8 mouse cellular contexts compared by ENCODE assay signal in the genomic region with DNA sequence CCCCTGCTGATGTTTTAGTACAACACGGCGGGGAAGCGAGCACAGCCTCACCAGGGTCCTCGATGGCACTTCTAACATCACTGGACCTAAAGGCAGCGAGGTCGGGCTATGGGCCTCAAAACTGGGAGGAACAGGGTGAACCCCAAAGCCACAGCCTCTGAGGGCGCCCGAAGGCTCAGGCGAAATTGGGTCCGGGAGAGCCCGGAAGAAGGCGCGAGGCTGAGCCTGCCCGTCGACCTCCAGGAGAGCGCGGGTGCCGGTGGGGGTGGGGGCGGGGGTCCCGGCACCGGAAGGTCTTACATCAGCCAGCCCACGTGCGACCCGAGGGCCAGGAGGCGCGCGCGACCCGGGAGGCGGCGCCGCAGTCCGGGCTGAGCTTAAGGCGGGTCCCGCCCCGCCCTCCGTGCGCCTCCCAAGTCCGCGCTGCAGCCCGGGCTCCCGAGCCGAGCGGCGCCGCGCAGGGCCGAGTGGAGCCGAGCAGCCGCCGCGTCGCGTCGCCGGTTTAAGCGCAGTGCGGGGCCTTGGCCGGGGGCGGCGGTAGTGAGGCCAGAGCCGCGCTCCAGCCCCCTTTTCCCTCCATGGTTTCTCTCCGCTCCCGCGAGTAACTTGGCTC. TPM values are rescaled to one million over a fixed set of nuclear protein-coding genes. Genes with fewer than 3 reads are reported as not detected.
A peak's percentile ranks its signal among the peaks of the same experiment; 100 is the strongest.
DNase-seq lines count a peak whose midpoint lies in the region; ATAC-seq and TF ChIP-seq lines count a peak whose summit lies in the region.

Anp32b (plus strand) TSS at position 384 of the 613 bp plus-strand sequence.

- H3K4me3 ChIP-seq in CH12.LX (replicated peaks in 1 of 3; ENCODE audit: low read depth in 2 of 3, low read length in 2 of 3, poor library complexity in 1 of 3), result peak within 1 kb of the TSS; percentile 61 to 96 (median 80)
- peak within 1 kb of the TSS; percentile 90 for H3K4me3 ChIP-seq in forebrain, embryonic 12.5 days (replicated peaks)
- H3K4me3 ChIP-seq in liver, postnatal 0 days (ENCODE audit: low read depth, low read length), result peak within 1 kb of the TSS; percentile 70
- H3K4me3 ChIP-seq in neural tube, embryonic 14.5 days (ENCODE audit: low read depth, low read length), result peak within 1 kb of the TSS; percentile 86

- intact Hi-C loops in heart, postnatal 10 days (cut with DNase I), result no loop called here

- peak; percentile 63 for TF ChIP-seq POLR2A in CH12.LX (IDR thresholded peaks at IDR 0.05; ENCODE audit: low read depth, low read length)

- no peaks in the 10 kb centered on the region for H3K27me3 ChIP-seq in CH12.LX (replicated peaks)
- 0 out of 2 replicates have a peak, but pooled peaks cover 4% of the 10 kb centered on the region for H3K27me3 ChIP-seq in forebrain, embryonic 12.5 days
- no peaks in the 10 kb centered on the region for H3K27me3 ChIP-seq in liver, postnatal 0 days (ENCODE audit: insufficient read depth, low read length)
- H3K27me3 ChIP-seq in neural tube, embryonic 14.5 days (ENCODE audit: control insufficient read depth, insufficient read depth, low read length), result no peaks in the 10 kb centered on the region

- no peak; the same call in 1 of the 2 replicates for TF ChIP-seq RAD21 in CH12.LX (IDR thresholded peaks at IDR 0.05; ENCODE audit: low read depth, low read length)

- peaks cover 9 to 36% of the 10 kb centered on the region in 2 experiments for H3K4me1 ChIP-seq in CH12.LX (ENCODE audit: control insufficient read depth in 1 of 2, insufficient read depth in 2 of 2)
- H3K4me1 ChIP-seq in forebrain, embryonic 12.5 days, result peaks cover 34% of the 10 kb centered on the region
- peaks cover 54% of the 10 kb centered on the region for H3K4me1 ChIP-seq in liver, postnatal 0 days (ENCODE audit: insufficient read depth)
- H3K4me1 ChIP-seq in neural tube, embryonic 14.5 days (ENCODE audit: control insufficient read depth, insufficient read depth, low read length), result peaks cover 12% of the 10 kb centered on the region

- H3K9me3 ChIP-seq in CH12.LX (replicated peaks; ENCODE audit: low read length), result no peaks in the 10 kb centered on the region
- no peaks in the 10 kb centered on the region for H3K9me3 ChIP-seq in forebrain, embryonic 12.5 days
- no peaks in the 10 kb centered on the region for H3K9me3 ChIP-seq in liver, postnatal 0 days (ENCODE audit: low read length)
- no peaks in the 10 kb centered on the region for H3K9me3 ChIP-seq in neural tube, embryonic 14.5 days (ENCODE audit: control insufficient read depth, low read length)

- H3K36me3 ChIP-seq in CH12.LX (replicated peaks in 1 of 2; ENCODE audit: control insufficient read depth in 1 of 2, insufficient read depth in 1 of 2, low read length in 1 of 2), result peaks cover 0 to 8% of the 10 kb centered on the region in 2 experiments
- H3K36me3 ChIP-seq in forebrain, embryonic 12.5 days (replicated peaks), result no peaks in the 10 kb centered on the region
- H3K36me3 ChIP-seq in liver, postnatal 0 days (replicated peaks; ENCODE audit: insufficient read depth, low read length), result 0 out of 2 replicates have a peak, but pooled peaks cover 3% of the 10 kb centered on the region
- H3K36me3 ChIP-seq in neural tube, embryonic 14.5 days (ENCODE audit: control insufficient read depth, insufficient read depth, low read length), result no peaks in the 10 kb centered on the region

- dilution Hi-C loops in CH12.LX (cut with MboI; ENCODE audit: extremely low pct_ligation_motif_present, extremely low pct_unique_long_range_greater_than_20kb, low sequenced_read_pairs), result no loop called here

- H3K4me2 ChIP-seq in CH12.LX (ENCODE audit: insufficient read depth, low read depth, poor library complexity, severe bottlenecking), result peak within 1 kb of the TSS; percentile 69
- peak within 1 kb of the TSS; percentile 87 for H3K4me2 ChIP-seq in forebrain, embryonic 12.5 days
- peak within 1 kb of the TSS; percentile 75 for H3K4me2 ChIP-seq in liver, postnatal 0 days (ENCODE audit: low read depth, low read length)
- peak within 1 kb of the TSS; percentile 89 for H3K4me2 ChIP-seq in neural tube, embryonic 14.5 days (ENCODE audit: low read depth, low read length)

- H3K27ac ChIP-seq in CH12.LX (ENCODE audit: insufficient read depth, low read depth), result peak within 1 kb of the TSS; percentile 93
- H3K27ac ChIP-seq in forebrain, embryonic 12.5 days, result peak within 1 kb of the TSS; percentile 99
- H3K27ac ChIP-seq in liver, postnatal 0 days (ENCODE audit: low read depth), result peak within 1 kb of the TSS; percentile 94
- peak within 1 kb of the TSS; percentile 97 for H3K27ac ChIP-seq in neural tube, embryonic 14.5 days (ENCODE audit: low read depth, low read length)

- under 1% methylated on average over 54 of the region's 66 CpGs for WGBS in forebrain, embryonic 12.5 days
- WGBS in large intestine, adult 2 months, result under 1% methylated on average over 52 of the region's 66 CpGs
- WGBS in liver, postnatal 0 days (ENCODE audit: insufficient replicate concordance), result under 1% methylated on average over 54 of the region's 66 CpGs
- WGBS in neural tube, embryonic 14.5 days, result under 1% methylated on average over 52 of the region's 66 CpGs

- in situ Hi-C loops in CH12.LX (cut with MboI; ENCODE audit: low pct_ligation_motif_present, low pct_unique_long_range_greater_than_20kb, low sequenced_read_pairs), result no loop called here

- peak in 1 of 2 experiments; percentile 63; a peak in 2 of 4 replicates for TF ChIP-seq CTCF in CH12.LX (conservative IDR thresholded peaks at IDR 0.05 in 1 of 2, IDR thresholded peaks at IDR 0.05 in 1 of 2; ENCODE audit: low read depth in 2 of 2, low read length in 2 of 2)
- TF ChIP-seq CTCF in liver, postnatal 0 days (IDR thresholded peaks at IDR 0.05; ENCODE audit: low read depth), result peak; percentile 75

- peaks cover 39% of the 10 kb centered on the region for H3K79me2 ChIP-seq in CH12.LX (replicated peaks; ENCODE audit: control insufficient read depth, extremely low read depth, insufficient read depth, poor library complexity, severe bottlenecking)

- ATAC-seq in forebrain, embryonic 12.5 days (ENCODE audit: low FRiP score), result peak; percentile 96
- peak; percentile 89 for ATAC-seq in liver, postnatal 0 days
- peak; percentile 94 for ATAC-seq in neural tube, embryonic 14.5 days (ENCODE audit: low read depth)

- DNase-seq in CH12.LX (ENCODE audit: extremely low read depth), result peak; percentile 89
- DNase-seq in c-Kit-positive CD71-positive TER-119-negative erythroid progenitor cells, embryonic 14.5 days (ENCODE audit: low read depth), result peak; percentile 85
- DNase-seq in heart, postnatal 10 days, result peak; percentile 96
- peak; percentile 45 for DNase-seq in large intestine, adult 2 months (ENCODE audit: low read depth, low spot score)
- DNase-seq in liver, postnatal 0 days, result peak; percentile 94
- DNase-seq in testis, postnatal 10 days (ENCODE audit: low spot score), result peak; percentile 96

- peak within 1 kb of the TSS; percentile 100 for H3K9ac ChIP-seq in CH12.LX (ENCODE audit: insufficient read depth, low read depth)
- H3K9ac ChIP-seq in forebrain, embryonic 12.5 days, result peak within 1 kb of the TSS; percentile 99
- H3K9ac ChIP-seq in liver, postnatal 0 days (replicated peaks), result peak within 1 kb of the TSS; percentile 88
- H3K9ac ChIP-seq in neural tube, embryonic 14.5 days (replicated peaks; ENCODE audit: low read depth, low read length), result peak within 1 kb of the TSS; percentile 93

- TF ChIP-seq EP300 in CH12.LX (IDR thresholded peaks at IDR 0.05; ENCODE audit: low read length), result no peak
- TF ChIP-seq EP300 in liver, postnatal 0 days (IDR thresholded peaks at IDR 0.05; ENCODE audit: low read depth), result no peak

TF ChIP-seq in CH12.LX, 34 proteins besides CTCF, POLR2A, EP300 and RAD21 (continues in another document):
- TF ChIP-seq CHD2 (IDR thresholded peaks at IDR 0.05; ENCODE audit: low read length), result no peak
- TF ChIP-seq SIN3A (IDR thresholded peaks at IDR 0.05; ENCODE audit: low read length), result no peak
- TF ChIP-seq PAX5 (IDR thresholded peaks at IDR 0.05; ENCODE audit: low read length), result no peak
- TF ChIP-seq HCFC1 (IDR thresholded peaks at IDR 0.05; ENCODE audit: low read depth, low read length), result peak; percentile 59
- TF ChIP-seq MAX (IDR thresholded peaks at IDR 0.05; ENCODE audit: low read length), result peak; percentile 91; the same call in 1 of the 2 replicates
- peak; percentile 45 for TF ChIP-seq TCF12 (IDR thresholded peaks at IDR 0.05; ENCODE audit: low read depth, low read length)
- TF ChIP-seq MYC (IDR thresholded peaks at IDR 0.05; ENCODE audit: low read depth, low read length), result peak; percentile 78; the same call in 1 of the 2 replicates
- TF ChIP-seq KAT2A (IDR thresholded peaks at IDR 0.05; ENCODE audit: insufficient replicate concordance, low read length), result no peak
- no peak for TF ChIP-seq JUN (IDR thresholded peaks at IDR 0.05; ENCODE audit: insufficient read depth, low read depth, low read length)
- TF ChIP-seq MAFK (IDR thresholded peaks at IDR 0.05; ENCODE audit: insufficient replicate concordance, low read length), result no peak
- TF ChIP-seq ZKSCAN1 (IDR thresholded peaks at IDR 0.05; ENCODE audit: borderline replicate concordance, low read depth, low read length), result no peak
- peak; percentile 87 for TF ChIP-seq BHLHE40 (IDR thresholded peaks at IDR 0.05; ENCODE audit: low read depth, low read length)
- no peak for TF ChIP-seq ETS1 (conservative IDR thresholded peaks at IDR 0.05; ENCODE audit: low read depth, low read length)
- no peak for TF ChIP-seq CHD1 (IDR thresholded peaks at IDR 0.05; ENCODE audit: low read depth, low read length)
- peak; percentile 83 for TF ChIP-seq ZMIZ1 (IDR thresholded peaks at IDR 0.05; ENCODE audit: low read depth, low read length)
- TF ChIP-seq NELFE (IDR thresholded peaks at IDR 0.05; ENCODE audit: low read depth, low read length), result no peak
- TF ChIP-seq NRF1 (IDR thresholded peaks at IDR 0.05; ENCODE audit: low read depth, low read length), result peak; percentile 72
- no peak for TF ChIP-seq RCOR1 (conservative IDR thresholded peaks at IDR 0.05; ENCODE audit: low read depth, low read length)
- TF ChIP-seq IRF4 (IDR thresholded peaks at IDR 0.05; ENCODE audit: low read depth, low read length), result peak; percentile 38; the same call in 1 of the 2 replicates
- TF ChIP-seq TBP (conservative IDR thresholded peaks at IDR 0.05; ENCODE audit: low read depth, low read length), result no peak
- TF ChIP-seq E2F4 (IDR thresholded peaks at IDR 0.05; ENCODE audit: insufficient replicate concordance, low read depth, low read length), result no peak

RNA-seq across cellular contexts. Expression of gene Anp32b, which starts in this region (rescaled TPM):
- total RNA-seq in CH12.LX (2012; rRNA removed) (37.5 and 45.2 TPM in 2 replicates), CH12.LX (2014; rRNA removed) (22.9 and 29.4 TPM in 2 replicates)
- 864 and 1,039 TPM in 2 replicates for polyA plus RNA-seq in CH12.LX (2012; ENCODE audit: insufficient read length, low read depth)
- polyA plus RNA-seq in forebrain, embryonic 12.5 days (2016; fragmentation: Nextera tagmentation; extraction: Ambion mirVana), result 301 and 311 TPM in 2 replicates
- 10 to 100 TPM; 86.8 to 90.9 TPM for total RNA-seq in heart, postnatal 10 days (2021)
- polyA plus RNA-seq in large intestine, adult 2 months (2012; rRNA removed), result 9.6 and 11.5 TPM in 2 replicates
- 184 and 188 TPM in 2 replicates for polyA plus RNA-seq in liver, postnatal 0 days (2015; fragmentation: Nextera tagmentation; extraction: Ambion mirVana)
- 50.2 and 68.5 TPM in 2 replicates for polyA plus RNA-seq in neural tube, embryonic 14.5 days (2014; fragmentation: Nextera tagmentation; extraction: Ambion mirVana)

Comparison
In these comparisons a context has a peak if more than half of its experiments do, and no peak if none do; other contexts are left out.
1. Peak in every context shown above with its lines: DNase-seq, ATAC-seq, H3K4me3 ChIP-seq and H3K27ac ChIP-seq.
2. DNase-seq: peak in every context shown above with its lines; median percentile 96 in heart, postnatal 10 days; 96 in testis, postnatal 10 days; 94 in liver, postnatal 0 days; 89 in CH12.LX; 85 in c-Kit-positive CD71-positive TER-119-negative erythroid progenitor cells, embryonic 14.5 days; 45 in large intestine, adult 2 months.